Mouse (Mus musculus): ENCODE results near the gene Med7.
"Not testable (repeated sequence)": the region's sequence is repeated elsewhere in the genome, so short reads cannot be mapped to it uniquely, and the experiment has no call there.

Gene Med7

DNA sequence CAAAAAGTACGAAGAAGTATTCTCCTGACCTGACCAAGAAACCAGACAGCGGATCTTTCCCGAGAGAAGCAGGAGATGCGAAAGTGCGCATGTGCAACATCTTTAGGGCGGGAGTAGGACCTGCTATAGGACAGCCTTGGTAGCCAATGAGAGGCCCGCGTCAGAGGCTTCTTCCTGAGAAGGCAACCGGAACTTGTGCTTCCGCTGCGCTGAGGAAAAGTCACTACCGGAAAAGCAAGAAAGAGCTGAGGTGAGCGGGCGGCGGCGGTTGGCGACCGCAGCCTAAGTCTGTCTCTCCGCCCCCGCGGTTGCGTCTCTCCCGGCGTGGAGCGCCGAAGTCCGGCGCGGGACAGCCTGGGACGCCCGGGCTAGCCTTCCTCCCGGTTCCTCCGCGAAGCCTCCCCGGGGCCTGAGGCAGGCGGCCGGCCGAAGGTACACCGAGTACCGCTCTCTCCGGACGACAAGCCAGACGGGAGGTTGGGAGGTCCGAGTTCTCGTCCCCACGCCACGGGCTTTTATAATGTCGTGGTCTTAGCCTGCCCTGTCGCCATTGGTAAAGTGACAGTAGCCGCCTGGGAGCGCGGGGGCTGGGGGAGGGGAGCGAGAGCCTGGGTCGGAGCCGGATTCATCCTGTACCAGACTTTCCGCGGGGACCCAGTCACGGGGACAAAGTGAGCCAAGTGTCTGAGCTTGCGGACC, at the start of gene Med7:
Med7 (plus strand) TSS at position 166 of the 699 bp plus-strand sequence.
- peak; percentile 98 for DNase-seq

DNA sequence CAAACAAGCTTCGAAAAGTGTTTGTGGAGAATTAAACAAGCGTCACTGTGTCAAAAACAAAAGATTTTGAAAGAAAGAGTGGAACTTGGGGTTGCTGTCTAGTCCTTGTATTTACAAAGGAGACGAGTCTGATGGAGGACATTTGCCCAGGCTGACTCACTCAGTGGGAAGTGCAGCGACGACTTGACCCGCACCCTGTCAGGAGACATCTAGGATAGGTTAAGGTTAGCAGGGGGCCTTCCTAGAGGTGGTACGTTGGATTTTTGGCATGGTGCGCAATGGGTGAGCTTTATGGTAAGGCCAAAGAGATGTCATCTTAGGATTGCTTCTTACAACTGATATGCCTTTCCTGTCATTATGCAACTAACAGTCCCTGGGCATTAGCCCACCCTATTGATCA, 49.7 kb upstream of the Med7 start:
- DNase-seq, result no peak

GRCm38 (mm10) chr11:46388438-46388837, 48.3 kb upstream of the Med7 start:
- no peak for DNase-seq

- DNase-seq, result peak; percentile 7
These were observed 47.2 kb upstream of the Med7 start, which contains the start of gene Itk for GRCm38 (mm10) chr11:46389336-46390117. Gene Itk (minus strand): TSS chr11:46389515.

DNA sequence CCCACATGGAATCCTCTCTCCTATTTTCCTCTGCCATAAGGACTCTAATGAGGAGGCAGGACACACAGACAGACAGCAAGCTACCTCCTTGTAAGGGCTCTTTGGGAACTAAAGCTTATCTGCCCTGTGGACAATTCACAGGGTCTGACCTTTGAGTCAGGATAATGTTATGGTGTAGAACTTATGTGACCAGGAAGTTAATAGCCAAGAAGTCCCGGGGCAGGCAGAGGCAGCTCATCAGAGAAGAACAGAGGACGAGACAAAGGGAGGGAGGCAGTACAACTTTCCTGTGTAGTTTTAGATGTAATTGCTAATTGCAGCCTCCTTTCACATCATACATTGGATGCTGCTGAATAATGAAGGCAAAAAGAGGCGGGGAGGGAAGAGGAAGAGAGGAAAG, 46.1 kb upstream of the Med7 start:
- DNase-seq, result no peak

DNA sequence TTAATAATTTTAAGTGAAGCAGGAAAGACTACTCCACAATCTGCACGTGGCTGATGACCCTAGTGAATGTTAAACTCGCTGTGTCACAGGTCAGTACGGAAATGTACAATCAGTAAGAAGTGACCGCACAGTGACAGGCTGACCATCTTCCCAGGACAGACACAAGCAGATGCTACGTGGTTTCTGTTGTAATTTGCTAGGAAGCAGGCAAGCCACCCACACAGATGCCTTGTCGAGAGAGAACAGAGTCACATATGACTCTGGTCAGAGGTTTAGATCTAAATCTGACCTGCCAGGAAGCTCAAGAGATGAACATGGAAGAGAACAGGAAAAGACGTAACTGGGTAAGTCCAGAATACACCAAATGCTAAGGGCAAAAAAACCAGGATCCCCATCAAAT, 43.8 kb upstream of the Med7 start:
- no peak for DNase-seq

GRCm38 (mm10) chr11:46393413-46393812, 43.3 kb upstream of the Med7 start:
- no peak for DNase-seq

DNA sequence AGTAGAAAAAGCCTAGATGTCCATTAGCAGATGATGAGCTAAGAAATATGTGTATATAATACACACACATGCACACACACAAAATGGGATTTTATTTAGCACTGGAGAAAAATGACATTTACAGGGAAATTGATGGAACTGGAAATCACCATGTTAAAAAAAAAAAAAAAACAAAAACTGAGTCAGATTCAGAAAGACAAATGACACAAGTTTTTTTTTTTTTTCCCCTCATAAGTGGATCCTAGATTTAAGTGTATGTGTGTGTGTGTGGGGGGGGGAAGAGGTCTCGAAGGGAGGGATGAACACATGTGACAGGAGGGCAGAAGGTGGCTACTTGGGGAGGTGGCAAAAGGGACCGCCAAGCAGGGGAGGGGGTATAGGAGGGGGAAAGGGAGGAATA, 41.6 kb upstream of the Med7 start:
- no peak for DNase-seq

GRCm38 (mm10) chr11:46395698-46396097, 41.0 kb upstream of the Med7 start:
- DNase-seq, result no peak

GRCm38 (mm10) chr11:46396167-46396859, 40.4 kb upstream of the Med7 start, which contains the start of gene Fam71b:
Gene Fam71b (plus strand): TSS chr11:46396559.
- DNase-seq, result peak; percentile 15

DNA sequence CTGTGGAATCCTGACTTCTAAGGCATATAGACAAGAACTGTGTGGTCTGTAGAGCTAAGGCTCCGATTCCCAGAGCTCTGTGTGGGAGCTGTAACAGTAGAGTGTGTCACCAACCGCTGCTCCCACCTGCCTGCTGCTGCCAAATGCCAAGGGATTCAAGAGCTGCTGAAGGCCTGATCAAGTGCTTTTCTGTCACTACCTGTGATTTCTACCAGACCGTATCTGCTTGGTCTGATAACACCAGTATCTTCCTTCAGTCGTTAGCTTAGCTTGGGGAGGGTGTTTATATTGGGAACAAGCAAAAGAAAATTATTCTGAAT, 39.9 kb upstream of the Med7 start:
- no peak for DNase-seq

GRCm38 (mm10) chr11:46397900-46398299, 38.8 kb upstream of the Med7 start:
- no peak for DNase-seq

DNA sequence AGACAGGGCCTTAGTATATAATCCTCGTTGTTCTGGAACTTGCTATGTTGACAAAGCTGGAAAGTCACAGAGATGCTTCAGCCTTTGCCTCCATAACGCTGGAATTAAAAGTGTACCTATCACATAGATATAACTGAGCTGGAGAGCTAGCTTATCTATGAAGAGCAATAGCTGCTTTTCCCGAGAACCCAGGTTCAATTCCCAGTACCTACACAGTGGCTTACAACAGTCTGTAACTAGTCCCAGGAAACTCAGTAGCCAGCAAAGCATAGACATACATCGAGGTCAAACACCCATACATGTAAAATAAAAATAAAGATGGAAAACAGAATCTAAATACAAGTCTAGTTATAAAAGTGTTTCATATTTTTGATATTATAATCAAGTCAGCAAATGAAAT, 38.3 kb upstream of the Med7 start:
- DNase-seq, result no peak

DNA sequence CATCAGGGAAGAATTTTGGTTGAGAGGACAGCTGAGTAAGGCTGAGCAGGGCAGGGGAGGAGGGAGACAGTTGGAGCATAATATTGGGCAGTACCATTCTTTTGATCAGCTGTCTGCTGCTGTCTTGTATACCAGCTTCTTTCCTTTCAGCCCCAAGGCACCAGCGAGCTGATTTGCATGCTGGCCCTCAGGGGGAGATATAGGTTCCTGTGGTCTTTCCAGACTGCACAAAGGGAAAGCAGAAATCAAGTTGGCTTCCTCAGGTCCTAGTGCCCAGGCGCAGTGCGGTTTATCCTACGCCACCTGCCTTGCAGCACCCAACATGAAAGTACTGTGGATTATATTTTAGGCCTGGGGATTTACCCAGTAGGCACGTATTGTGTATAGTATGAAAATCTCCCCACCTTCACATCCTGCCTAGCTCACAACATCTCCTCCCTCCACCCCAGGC, 37.8 kb upstream of the Med7 start:
- peak; percentile 10 for DNase-seq

- no peak for DNase-seq
These were observed 35.2 kb upstream of the Med7 start for GRCm38 (mm10) chr11:46401555-46401954.

GRCm38 (mm10) chr11:46404986-46405385, 31.7 kb upstream of the Med7 start:
- DNase-seq, result no peak

GRCm38 (mm10) chr11:46406721-46407120, 30.0 kb upstream of the Med7 start:
- DNase-seq, result no peak

DNA sequence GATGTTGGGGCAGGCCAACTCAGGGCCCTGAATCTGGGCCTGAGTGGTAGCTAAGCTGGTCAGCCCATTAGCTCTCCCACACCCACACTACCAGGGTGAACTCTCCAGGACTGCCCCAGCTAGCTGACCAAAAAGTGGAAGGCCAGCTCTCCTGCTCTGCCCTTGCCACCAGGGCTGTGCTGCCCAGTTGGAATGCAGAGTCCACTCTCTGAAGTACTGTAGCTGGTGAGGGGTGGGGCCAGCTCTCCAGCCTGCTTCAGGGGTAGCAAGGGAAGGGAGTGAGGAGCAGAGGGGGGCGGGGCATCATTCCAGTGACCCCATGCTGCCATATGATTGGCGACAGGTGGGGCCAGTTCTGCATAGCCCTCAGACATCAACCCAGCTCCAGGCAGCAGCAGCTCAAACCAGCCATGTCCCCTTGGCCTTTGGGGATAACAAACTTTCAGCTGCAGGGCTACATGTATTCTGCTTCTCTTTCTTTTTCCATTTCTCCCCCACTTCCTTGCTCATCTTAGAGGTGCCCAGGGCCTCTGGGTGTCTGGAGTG, 26.6 kb upstream of the Med7 start:
- no peak for DNase-seq

GRCm38 (mm10) chr11:46418438-46418837, 18.3 kb upstream of the Med7 start:
- peak; percentile 9 for DNase-seq

GRCm38 (mm10) chr11:46418860-46419259, 17.9 kb upstream of the Med7 start:
- DNase-seq, result no peak

DNA sequence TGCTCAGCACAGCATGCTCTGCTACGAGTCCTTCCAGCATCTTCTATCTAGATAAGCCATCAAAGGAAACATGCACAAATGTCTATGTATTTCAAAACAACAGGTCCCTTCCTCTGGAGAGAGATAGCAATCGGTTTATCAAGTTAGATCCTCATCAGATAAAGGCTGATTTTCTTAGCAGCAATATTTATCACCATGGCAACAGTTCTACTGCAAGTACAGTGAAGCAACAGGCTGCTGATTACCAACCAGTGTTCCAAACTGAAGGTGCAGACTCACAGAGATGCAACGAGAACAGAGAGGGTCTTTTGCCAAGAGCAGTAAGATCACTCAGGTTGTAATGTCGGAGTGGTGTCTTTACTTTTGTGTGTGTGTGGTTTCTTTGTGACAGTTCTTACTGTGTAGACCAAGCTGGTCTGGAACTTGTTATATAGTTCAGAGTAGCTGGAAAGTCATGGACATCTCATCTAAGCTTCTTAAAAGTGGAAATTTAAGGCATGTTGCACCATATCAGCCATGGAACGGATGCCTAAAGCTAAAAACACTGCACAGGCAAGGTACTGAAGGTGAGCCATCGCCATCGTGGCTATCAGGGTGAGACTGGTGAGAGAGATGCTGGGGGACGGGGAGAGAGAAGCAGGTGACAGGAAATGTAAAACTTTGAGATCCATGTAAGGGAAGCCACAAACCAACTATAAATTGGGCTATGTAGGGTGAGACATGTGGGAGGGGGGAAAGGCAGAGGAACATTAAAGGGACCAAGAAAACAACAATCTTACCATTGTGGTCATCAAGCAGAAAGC, 15.4 kb upstream of the Med7 start:
- DNase-seq, result no peak

GRCm38 (mm10) chr11:46428131-46428530, 8.6 kb upstream of the Med7 start:
- DNase-seq, result not testable (repeated sequence)

- DNase-seq, result no peak
These were observed 6.6 kb upstream of the Med7 start for GRCm38 (mm10) chr11:46430123-46430522.
